Mouse (Mus musculus) kidney, adult 11 months (tissue): ENCODE results near the gene Pdgfb.

Experiments
- DNase-seq: peaks from one replicate; pipeline ENCODE4 v3.0.0; 2022

Pdgfb gene

DNA sequence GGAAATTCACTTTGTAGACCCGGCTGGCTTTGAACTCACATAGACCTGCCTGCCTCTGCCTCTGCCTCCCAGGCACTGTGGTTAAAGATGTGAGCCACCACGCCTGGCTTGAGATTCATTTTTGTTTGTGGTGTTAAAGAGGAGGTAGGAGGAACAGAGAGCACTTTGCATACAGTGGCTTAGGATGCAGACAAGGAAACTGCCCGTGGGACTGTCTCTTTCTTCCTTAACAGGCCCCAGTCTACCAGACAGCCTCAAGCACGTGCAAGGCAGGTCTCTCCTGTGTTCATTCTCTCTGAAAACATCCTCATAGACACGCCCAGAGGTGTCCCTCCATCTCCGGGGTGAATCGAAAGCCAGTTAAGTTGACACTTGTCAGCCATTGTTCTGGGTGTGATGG, 19.6 kb upstream of the Pdgfb start:
- no peak for DNase-seq

DNA sequence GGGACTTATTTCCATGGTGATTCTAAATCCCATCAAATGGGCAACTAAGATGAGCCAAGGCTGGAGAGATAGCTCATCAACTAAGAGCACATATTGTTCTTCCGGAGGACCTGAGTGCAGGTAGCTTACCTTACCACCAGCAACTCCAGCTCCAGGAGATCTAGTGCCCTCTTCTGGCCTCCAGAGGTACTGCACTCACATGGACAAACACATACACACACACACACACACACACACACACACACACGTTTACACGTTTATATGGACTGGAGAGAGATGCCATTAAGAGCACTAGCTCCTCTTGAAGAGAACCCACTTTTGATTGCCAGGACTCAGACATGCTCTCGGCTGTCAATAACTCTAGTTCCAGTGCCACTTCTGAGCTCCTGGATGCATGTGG, 16.4 kb upstream of the Pdgfb start:
- no peak for DNase-seq

DNA sequence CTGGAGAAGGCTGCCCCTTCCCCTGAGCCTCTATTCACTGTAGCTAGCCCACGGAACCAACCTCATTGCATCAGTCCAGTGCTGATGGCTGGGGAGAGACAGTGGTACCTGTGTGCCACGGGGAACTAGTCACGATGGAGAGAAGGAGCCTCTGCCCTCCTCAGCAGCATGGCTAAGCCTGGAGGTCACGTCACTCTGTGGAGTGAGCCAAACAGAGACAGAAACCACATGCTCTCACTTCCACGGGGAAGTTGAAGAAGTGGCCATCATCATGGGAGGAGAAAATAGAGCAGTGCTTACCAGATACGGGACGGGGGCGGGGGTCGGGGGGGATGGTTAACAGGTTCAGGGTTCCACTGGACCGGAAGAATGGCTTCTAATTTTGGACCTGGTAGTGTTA, 15.6 kb upstream of the Pdgfb start:
- DNase-seq = no peak

DNA sequence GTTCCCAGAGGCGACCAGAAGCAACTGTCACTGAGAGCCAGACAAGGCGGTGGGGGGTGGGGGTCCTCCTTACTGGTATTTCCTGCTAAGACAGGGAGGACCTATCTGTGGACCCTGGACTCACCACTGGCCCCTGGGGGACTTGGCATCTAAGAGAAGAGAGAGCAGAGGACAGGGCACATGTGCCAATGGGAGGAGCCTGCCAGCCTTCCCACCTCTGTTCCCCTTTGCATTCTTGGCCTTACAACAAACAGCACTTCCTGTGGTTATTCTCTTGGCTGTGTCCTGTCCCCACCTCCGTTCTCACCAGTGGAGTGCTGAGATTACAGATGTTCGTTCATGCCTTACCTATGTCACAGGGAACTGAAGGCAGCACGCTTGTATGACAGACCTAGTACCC, 14.1 kb upstream of the Pdgfb start:
- no peak for DNase-seq

DNA sequence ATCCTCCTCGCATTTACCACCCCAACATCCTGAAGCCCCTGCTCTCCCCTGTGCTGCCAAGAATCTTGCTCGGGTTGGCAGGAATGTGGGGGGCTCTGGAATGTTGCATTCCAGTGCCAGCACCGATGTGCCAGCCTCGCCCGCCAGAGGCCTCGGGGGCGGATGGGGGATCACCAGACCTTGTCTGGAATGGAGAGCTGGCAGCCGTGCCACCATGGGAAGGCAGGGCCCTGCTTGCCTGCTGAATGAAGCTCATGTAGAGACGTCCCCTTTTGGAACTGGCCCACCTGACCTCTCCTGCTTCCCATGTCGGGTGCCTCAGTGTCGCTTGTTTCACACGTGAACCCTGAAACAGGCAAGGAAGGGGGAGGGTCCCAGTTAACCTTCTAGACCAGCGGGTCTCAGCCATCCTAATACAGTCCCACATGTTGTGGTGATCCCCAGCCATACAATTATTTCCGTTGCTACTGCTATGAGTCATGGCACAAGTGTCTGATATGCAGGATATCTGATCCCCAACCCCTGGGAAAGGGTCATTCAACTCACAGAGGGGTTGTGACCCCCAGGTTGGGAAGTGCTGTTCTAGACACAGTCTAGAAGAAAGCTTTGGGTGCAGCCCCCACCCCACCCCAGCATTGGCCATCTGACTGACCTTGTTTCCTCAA, 12.0 kb upstream of the Pdgfb start:
- DNase-seq = no peak

DNA sequence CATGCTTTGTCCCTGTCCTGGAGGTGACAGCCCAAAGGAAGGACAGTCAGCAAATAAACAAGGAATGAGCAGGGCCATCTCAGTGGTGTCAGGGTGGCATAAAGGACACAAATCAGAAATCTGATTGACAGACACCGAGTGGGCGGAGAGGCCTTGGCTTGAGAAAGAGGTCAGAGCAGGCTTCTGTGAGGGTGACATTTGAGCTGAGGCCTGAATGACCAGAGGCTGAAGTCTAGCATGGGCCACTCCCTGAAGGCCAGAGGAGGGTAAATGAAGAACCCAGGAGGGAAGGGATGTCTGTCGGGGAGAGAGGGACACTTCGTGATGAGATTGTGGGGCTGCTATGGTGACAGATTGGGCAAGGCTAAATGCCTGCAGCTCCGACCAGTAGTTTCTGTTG, 11.3 kb upstream of the Pdgfb start:
- no peak for DNase-seq

DNA sequence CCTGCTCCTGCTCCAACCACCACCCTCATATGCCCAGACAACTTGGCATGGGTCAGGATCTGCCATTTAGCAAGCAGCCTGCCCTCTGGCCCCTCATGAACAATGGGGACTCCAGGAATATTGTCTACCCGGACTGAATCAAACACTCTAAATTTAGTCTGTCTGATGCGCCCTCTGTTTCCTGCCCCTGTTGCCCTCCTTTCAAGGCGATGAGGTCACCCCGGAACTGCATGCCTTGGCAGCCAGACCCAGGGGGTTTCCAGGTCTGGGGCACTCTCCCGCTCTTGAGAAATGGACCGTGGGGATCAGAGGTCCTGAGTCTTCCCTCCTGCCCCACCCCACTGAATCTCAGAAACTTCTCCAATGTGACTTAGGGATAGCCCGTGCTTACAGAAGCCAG, 10.8 kb upstream of the Pdgfb start:
- no peak for DNase-seq

DNA sequence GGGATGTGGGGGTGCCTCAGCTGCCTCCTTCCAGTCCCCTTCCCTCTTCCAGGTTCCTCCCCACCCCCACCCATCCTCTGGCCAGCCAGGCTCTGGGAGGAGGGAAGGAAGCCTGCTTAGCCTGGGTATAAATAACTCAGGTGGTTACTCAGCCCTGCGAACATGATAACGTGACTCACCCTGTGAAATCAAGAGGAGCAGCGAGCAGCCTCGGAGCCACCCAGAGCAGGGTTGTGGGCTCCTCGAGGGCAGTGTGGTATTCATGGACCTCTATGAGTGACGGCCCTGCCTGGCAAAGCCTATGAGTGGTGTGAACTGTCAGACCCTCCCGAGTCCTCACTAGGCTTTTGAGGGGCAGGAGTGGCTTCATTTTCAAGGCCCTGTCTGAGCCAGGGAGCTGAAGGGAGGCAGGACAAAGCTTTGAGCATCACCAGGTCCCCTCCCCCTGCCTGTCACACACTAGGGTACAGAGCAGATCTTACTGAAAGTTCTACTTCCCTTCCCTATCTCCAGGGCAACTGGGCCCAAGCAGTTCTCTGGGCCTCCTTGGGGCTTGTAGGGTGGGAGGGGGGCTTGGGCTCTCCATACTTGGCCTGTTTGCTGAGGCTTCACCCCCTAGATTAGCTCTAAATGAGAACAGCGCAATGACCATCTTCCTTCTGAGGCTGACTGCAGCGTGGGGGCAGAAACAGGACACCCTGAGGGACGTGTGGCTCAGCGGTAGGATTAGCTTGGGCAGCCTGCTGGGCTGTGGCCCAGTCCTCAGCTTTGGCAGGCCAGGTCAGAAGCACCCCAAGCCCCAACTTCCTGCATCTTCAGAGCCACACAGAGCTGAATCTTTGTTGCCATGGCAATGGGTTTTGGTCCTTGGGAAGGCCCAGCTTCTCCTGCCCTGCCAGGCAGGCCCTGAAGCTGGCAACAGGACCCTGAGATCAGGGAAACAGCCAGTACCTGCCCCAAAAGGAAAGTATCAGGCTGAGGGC, 9.8 kb upstream of the Pdgfb start:
- DNase-seq = no peak

DNA sequence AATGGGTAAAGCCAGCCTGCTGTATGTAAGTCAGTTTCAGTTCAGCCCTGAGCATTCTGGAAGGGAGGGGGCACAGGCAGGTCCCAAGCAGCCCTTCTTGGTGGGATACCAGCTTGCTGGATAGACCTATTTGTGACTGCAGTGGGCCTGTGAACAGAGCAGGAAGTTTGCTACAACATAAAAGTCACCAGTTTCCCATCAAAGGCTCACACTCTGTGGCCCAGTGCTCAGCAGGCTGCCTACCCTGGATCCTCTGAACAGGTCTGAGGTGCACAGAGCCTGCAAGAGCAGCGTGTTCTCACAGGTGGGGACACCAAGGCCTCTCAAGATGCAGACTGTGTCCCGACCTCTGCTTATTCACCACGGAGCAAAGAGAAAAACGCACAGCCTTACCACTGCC, 5.7 kb upstream of the Pdgfb start:
- DNase-seq = no peak

DNA sequence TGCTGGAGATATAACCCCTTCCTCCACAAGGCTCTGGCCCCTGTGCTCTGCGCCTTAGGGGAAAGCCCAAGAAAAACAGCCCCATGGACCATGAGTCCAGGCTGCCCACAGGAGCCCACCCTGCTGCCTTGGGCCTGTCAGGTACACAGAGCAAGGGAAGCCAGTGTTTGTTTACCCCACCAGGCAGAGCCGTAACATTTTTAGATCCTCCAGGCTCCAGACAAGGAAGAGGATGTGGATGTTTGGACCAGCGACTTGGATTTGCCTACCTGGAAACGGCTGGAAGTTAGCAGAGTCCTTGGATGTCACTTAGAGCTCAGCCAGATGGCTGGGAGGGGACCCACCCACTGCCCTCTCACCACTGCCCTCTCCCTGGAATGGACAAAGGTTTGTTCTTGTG, 4.8 kb upstream of the Pdgfb start:
- DNase-seq = no peak

DNA sequence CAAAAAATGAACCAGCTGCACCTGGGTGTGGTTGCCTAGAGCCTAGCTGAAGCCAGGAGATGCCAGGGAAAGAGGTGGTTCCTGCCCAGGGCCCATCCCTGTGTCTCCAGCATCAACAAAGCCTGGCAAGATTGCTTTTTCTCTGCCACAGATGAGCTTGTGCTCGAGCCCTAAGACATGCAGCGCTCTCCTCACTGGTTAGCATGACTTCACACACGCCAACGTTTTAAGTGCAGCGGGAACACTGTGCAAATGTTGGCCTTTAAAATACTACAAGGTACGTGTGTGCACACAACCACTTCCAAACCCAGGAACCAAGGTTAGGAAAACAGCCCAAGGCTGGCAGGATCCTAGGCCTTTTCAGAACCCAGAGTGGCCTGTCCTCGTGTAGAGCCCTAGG, 4.4 kb upstream of the Pdgfb start:
- no peak for DNase-seq

DNA sequence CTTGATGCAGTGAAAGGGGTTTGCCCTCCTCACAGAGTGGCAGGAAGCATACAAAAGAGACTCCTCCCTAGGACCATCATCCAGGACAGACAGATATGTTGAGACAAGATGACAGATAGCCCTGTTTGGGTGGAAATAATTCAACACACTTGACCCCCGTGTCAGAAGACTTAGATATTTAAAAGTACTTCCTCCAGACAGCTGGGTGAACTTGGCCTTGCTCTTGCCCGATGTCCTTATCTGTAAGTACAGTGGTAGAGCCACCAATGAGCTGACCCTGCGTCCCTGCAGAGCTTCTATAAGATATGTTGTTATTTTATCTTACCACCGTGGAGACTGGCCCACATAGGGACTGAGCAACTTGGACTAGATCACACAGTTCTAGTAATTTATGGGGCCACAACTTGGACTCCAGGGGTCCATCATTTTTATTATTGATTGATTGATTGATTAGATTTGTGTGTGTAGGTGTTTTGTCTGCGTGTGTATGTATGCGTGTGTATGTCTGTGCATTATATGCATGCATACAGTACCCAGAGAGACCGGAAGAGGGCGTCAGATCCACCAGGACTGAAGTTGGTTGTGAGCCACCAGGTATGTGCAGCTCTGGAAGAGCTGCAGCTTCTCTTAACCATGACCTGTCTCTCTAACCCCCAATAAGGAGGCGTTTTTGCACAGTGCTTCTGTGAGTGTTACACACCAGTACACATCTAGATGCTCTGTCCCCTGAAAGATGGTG, 2.0 kb upstream of the Pdgfb start:
- no peak for DNase-seq

DNA sequence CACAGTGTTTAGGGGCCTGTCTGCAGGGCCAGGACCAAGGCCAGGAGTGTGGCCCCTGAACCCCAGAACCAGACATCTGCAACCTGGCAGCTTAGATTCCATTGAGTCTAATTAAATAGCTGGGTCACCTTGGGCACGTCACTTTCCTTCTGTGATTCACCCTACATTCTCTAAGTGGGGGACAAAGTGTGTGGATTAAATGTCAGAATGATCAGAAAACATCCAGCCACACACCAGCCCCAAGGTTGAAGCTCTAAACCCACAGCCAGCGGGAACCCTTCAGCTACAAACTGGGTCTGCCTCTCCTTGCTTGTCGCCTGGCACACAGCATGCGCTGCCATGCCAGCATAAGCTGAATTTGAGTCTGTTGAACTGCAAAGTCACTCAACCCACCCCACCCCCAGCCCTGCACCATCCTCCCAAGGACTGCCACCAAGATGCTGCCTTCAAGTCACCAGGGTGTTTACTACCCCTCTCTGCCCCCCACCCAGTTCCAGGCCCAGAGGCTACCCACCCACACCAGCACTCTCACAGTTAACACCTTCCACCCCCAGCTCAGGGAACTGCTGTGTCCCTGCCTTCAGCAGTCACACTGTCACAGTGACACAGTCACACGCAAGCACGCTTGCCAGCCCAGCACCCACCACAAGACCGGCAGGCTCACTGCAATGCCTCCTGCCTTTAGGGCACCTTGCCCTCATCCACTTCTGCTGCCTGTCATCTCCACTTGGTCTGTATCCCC, 605 bp upstream of the Pdgfb start:
- DNase-seq = no peak

DNA sequence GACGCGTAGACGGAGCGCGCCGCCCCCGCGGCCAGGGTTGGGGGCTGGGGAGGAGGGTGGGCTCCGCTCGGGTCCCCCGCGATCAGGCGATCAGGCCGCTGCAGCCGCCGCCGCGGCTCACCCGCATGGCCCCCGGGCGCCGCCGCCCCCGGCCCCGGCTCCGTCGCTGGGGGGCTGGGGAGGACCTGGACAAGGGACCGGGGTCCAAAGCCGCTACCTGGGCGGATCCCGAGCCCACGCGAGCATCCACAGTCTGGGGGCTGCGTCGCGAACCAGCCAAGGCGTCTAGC, 801 bp downstream of the Pdgfb start:
- DNase-seq = no peak

DNA sequence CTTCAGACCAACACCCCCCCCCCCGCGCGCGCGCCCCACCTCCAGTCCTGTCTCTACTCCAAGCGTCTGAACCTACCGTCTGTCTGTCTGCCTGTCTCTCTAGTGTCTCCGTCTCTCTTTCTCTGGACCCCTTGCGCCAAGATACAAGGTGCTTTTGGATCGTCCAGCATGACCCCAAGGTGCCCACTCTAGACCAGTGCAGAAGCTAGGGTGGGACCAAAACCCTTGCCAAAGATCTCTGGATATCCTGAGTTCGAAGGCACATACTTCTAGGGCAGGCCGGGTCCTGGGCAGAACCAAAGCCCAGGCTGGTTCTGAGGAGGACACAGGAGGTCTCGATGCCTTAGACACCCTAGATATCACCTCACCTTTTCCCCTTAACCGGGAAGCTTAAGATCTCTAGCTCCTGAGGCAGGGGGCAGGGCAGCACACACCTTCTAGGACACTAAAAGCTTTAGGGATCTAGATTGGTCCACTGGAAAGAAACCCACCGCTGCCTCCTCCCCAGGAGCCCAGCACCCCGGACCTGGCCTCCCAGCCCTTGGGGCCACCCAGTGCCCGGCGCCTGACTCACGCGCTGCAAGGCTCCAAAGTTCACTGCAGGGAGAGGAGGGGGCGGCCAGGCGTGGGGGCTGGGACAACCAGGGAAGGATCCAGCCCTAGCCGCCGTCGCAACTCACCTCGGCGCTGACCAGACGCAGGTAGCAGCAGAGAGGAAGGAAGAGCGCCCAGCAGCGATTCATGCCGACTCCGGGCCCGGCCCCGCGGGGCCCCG, 1.3 kb downstream of the Pdgfb start:
- DNase-seq = peak; percentile 82

DNA sequence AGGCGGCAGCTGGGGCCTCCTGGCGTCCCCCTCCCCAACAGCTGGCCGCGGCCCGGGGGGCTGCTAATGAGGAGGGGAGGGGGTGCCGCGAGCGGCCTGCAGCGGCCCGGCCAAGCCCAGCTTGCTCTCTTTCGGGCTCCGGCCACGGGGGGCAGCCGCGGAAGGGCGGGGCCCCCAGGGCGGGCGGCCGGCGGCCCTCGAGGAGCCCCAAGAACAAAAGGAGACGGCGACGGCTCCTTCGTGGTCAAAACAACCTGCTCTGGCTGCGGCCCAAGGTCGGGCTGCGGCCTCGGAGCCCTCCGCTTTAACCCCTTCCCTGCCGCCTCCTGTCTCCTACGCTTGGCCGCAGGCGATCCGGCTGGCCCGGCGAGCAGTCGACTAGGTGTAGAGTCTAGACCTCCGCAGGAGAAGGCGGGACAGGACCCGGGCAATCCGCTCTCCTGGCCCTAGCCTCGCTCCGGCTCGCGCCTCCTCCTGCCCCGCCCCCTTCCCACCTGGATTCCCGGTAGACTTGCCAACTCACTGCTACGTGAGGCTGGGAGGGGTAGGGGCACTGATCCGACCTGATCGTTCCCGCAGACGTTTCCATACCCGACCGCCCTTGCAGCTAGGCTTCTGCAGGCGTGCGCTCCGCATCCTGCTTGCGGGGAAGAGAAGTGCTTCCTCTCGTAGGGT, 2.1 kb downstream of the Pdgfb start:
- peak; percentile 94 for DNase-seq

DNA sequence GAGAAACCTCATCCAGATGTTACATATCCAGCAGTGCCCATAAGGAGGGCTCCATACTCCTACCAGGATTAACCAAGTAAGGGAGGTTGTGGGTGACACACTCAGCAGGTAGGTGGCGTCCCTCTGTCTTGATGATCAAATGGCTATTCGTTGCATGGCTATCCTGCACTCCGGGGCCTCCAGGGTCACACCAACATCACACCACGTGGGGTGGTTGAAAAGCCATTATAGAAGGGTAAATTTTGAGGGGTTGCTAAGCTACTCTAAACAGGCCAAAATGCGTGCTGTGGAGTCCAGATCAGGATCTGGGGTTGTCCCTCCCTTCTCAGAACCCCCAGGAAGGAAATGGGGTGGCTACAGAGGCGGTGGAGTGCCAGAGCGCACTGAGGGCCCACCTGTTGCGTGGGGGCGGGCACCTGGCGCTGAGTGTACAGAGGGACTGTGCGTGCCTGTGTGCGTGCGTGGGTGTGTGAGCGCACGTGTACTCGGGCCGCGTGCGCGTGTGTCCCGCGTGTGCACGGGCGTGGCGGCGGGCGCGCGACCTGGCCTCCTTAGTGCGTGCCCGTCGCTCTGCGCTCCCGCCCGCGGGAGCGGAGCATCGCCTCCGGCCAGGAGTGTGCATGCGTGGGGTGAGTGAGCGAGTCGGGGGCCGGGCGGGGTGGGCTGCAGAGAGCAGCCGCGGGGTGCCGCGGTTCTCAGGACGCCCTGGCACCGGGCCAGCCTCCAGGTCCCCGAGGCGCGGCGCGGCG, 2.8 kb downstream of the Pdgfb start:
- DNase-seq = peak; percentile 58

DNA sequence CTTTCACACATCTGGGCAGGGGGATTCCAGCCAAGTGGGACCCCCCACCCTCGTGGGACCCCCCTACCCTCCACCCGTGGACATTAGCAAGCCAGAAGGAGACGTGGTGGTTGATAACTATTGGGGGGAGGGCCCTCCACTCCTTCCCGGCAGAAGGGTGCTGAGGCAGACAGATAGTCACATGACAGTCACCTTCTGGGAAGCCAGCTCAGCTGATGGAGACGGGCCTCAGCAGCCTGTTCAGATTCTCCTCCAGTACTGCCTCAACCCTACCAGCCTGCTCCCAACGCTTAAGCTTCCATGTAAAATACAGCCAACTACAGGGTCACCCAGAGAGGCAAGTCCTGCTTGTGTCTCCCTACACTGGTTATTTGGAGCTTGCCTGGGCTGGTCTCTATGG, 3.6 kb downstream of the Pdgfb start:
- no peak for DNase-seq

DNA sequence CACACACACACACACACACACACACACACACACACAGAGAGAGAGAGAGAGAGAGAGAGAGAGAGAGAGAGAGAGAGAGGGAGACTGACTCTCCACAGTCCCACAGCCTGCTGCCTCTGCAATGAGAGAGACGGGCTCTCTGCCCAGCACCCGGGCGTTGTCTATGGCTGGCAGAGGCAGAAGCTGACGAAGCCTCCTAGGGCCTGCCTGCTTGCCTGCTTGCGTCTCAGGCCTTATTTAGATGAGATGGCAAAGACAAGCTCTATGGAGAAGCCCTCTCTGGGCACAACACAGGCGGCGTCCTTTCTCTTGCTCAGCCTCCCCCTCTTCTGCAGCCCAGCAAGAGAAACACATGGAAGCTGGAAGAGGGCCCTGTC, 4.6 kb downstream of the Pdgfb start:
- no peak for DNase-seq

DNA sequence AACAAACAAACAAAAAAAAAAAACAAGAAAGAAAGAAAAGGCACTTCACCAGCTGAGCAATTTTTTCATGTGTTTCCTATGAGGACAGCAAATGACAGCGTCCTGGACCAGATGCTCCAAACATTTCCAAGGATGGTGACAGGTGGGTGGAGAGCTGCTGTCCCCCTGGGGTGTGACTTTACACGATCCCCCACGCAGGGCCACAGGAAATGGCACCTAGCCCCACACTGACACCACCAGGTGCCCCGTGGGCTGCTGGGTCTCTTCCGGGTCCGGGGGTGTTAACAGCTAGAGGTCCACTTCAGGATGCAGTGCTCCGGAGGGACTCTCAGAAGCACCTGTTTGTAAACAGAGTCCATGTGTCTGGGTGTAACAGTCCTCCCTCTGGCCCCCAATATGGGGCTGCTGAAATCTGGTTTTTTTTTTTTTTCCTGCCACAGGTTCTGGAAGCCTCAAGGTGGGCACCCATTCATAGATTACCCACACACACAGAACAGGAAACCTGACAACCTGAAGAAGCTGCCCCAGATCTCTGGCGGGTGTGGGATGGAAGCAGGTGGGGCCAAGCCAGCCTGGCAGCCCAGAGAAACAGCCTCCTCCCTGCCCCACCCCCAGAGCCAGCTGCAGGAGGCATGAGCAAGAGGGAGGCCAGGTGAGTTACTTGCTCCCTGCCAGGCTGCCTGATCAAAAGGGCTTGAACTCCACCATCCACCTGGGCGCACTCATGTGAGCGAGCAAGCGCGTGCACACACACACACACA, 5.2 kb downstream of the Pdgfb start:
- peak; percentile 52 for DNase-seq
